Mouse (Mus musculus): ENCODE data around the gene Cmtm4.

DNA sequence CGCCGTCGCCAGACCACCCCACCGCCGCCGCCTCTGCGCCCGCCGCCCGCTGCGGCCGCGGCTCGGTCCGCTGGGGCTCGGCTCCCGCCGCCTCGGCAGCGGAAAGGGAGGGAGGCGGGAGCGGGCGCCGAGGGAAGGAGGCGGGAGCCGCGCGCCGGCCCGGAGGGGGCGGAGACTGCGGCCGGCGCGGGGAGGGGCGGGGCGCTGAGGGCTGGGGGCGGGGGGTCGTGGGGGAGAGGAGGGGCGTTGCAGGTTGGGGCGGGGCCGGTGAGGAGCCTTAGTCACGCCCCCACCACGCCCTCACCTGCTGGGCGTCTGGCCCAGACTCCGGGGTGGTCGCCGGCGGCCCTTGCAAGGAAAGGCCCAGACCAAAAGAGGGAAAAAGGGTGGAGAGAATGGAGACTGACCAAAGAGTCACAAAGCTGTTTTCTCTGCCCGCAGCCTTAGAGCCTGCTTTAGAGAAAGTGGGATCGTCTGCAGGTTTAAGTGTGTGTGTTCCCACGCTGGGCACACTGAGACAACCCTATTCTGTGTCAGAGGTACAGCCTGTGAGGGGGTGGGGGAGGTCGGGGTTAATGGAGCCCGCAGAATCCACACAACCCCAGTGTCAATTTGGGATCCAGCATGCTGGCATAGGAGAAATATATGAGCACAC is at the start of gene Cmtm4:
- TF ChIP-seq CTCF (IDR thresholded peaks at IDR 0.05; ENCODE audit: low read depth) (no peak), EP300 (optimal IDR thresholded peaks at IDR 0.05) (no peak)

All from stomach, postnatal 0 days (tissue).